Mouse (Mus musculus) cerebellum, postnatal 36 days (tissue): ENCODE results near the gene 2900011O08Rik.
A peak's percentile ranks its signal among the peaks of the same experiment; 100 is the strongest.

Experiments
- DNase-seq, 2 experiments: peaks; one replicate each; pipeline ENCODE4 v3.0.0; 2021 to 2022; ENCODE audit warnings: mixed read lengths in 2 of 2

The 2900011O08Rik gene

GRCm38 (mm10) chr16:14070471-14071169 is 84.2 kb downstream of the 2900011O08Rik start:
- DNase-seq = no peak

GRCm38 (mm10) chr16:14082925-14083324 is 96.5 kb downstream of the 2900011O08Rik start:
- no peak for DNase-seq

- DNase-seq = no peak
Observed at GRCm38 (mm10) chr16:14088249-14088648, 101.8 kb downstream of the 2900011O08Rik start.

GRCm38 (mm10) chr16:14089296-14089695 is 102.9 kb downstream of the 2900011O08Rik start:
- no peak for DNase-seq

GRCm38 (mm10) chr16:14091771-14092170 is 105.4 kb downstream of the 2900011O08Rik start:
- no peak for DNase-seq

GRCm38 (mm10) chr16:14105891-14106290 is 119.5 kb downstream of the 2900011O08Rik start:
- no peak for DNase-seq

- DNase-seq = no peak
Observed at GRCm38 (mm10) chr16:14109651-14110230, 123.3 kb downstream of the 2900011O08Rik start.

GRCm38 (mm10) chr16:14110922-14111321 is 124.5 kb downstream of the 2900011O08Rik start:
- DNase-seq = no peak

GRCm38 (mm10) chr16:14112133-14112532 is 125.7 kb downstream of the 2900011O08Rik start:
- no peak for DNase-seq

- DNase-seq = no peak
Observed at GRCm38 (mm10) chr16:14112742-14113141, 126.3 kb downstream of the 2900011O08Rik start.

GRCm38 (mm10) chr16:14117299-14117698 is 130.9 kb downstream of the 2900011O08Rik start:
- DNase-seq = no peak

GRCm38 (mm10) chr16:14120941-14121340 is 134.5 kb downstream of the 2900011O08Rik start:
- peak; percentile 71 to 75 for DNase-seq

GRCm38 (mm10) chr16:14121563-14121962 is 135.2 kb downstream of the 2900011O08Rik start:
- no peak for DNase-seq

GRCm38 (mm10) chr16:14122586-14122985 is 136.2 kb downstream of the 2900011O08Rik start:
- no peak for DNase-seq

- no peak for DNase-seq
Observed at GRCm38 (mm10) chr16:14123901-14124300, 137.5 kb downstream of the 2900011O08Rik start.

GRCm38 (mm10) chr16:14124709-14125108 is 138.3 kb downstream of the 2900011O08Rik start:
- no peak for DNase-seq

- DNase-seq = no peak
Observed at GRCm38 (mm10) chr16:14125253-14125652, 138.8 kb downstream of the 2900011O08Rik start.

GRCm38 (mm10) chr16:14128977-14129376 is 142.6 kb downstream of the 2900011O08Rik start:
- DNase-seq = no peak

GRCm38 (mm10) chr16:14130796-14131195 is 144.4 kb downstream of the 2900011O08Rik start:
- no peak for DNase-seq

- no peak for DNase-seq
Observed at GRCm38 (mm10) chr16:14131376-14131775, 145.0 kb downstream of the 2900011O08Rik start.

GRCm38 (mm10) chr16:14131838-14132237 is 145.4 kb downstream of the 2900011O08Rik start:
- no peak for DNase-seq

GRCm38 (mm10) chr16:14135014-14135413 is 148.6 kb downstream of the 2900011O08Rik start:
- no peak for DNase-seq

GRCm38 (mm10) chr16:14137976-14138561 is 151.7 kb downstream of the 2900011O08Rik start:
- DNase-seq = peak in 1 of 2 experiments; percentile 20

GRCm38 (mm10) chr16:14139106-14139505 is 152.7 kb downstream of the 2900011O08Rik start:
- no peak for DNase-seq
